Mouse (Mus musculus) midbrain, embryonic 14.5 days (tissue): ENCODE results near the gene Grin3b. TPM values are rescaled to one million over a fixed set of nuclear protein-coding genes. Genes with fewer than 3 reads are reported as not detected.
A peak's percentile ranks its signal among the peaks of the same experiment; 100 is the strongest.

Experiments used
- ATAC-seq: fragments of 200-750 bp; cut with Nextera tagmentation; 2 replicates; pipeline ENCODE4 v1.8.0; 2017; ENCODE audit warnings: moderate number of reproducible peaks, moderate library complexity; ENCODE audit not compliant: low FRiP score, low TSS enrichment
- DNase-seq: peaks from one replicate; pipeline ENCODE4 v3.0.0-alpha.2; 2015
- H3K27ac ChIP-seq: fragments of 300-500 bp; sonication (generic); replicated peaks from 2 replicates; pipeline ENCODE4 v1.5.1; 2014; ENCODE audit warnings: mild to moderate bottlenecking, low read depth, low read length, moderate library complexity
- H3K27me3 ChIP-seq: fragments of 300-500 bp; sonication (generic); 2 replicates; pipeline ENCODE4 v1.6.1; 2014; ENCODE audit warnings: low read length, control low read depth, mixed read lengths; ENCODE audit not compliant: control insufficient read depth, insufficient read depth
- H3K36me3 ChIP-seq: fragments of 300-500 bp; sonication (generic); 2 replicates; pipeline ENCODE4 v1.6.1; 2014; ENCODE audit warnings: low read length, control low read depth; ENCODE audit not compliant: control insufficient read depth, insufficient read depth
- H3K4me1 ChIP-seq: fragments of 300-500 bp; sonication (generic); 2 replicates; pipeline ENCODE4 v1.6.1; 2014; ENCODE audit warnings: mild to moderate bottlenecking, antibody characterized with exemption, low read length, control low read depth; ENCODE audit not compliant: control insufficient read depth, insufficient read depth
- H3K4me2 ChIP-seq: fragments of 300-500 bp; sonication (generic); 2 replicates; pipeline ENCODE4 v1.6.1; 2014; ENCODE audit warnings: mild to moderate bottlenecking, low read length, moderate library complexity
- H3K4me3 ChIP-seq: fragments of 300-500 bp; sonication (generic); replicated peaks from 2 replicates; pipeline ENCODE4 v1.5.1; 2014; ENCODE audit warnings: low read depth, low read length
- H3K9ac ChIP-seq: fragments of 300-500 bp; sonication (generic); replicated peaks from 2 replicates; pipeline ENCODE4 v1.6.1; 2014; ENCODE audit warnings: mild to moderate bottlenecking, low read length, moderate library complexity
- H3K9me3 ChIP-seq: fragments of 300-500 bp; sonication (generic); 2 replicates; pipeline ENCODE4 v1.6.1; 2016; ENCODE audit warnings: low read length, control low read depth, mixed read lengths; ENCODE audit not compliant: control insufficient read depth
- WGBS: fragments of 180-500 bp; shearing (Covaris S2); extraction: QIAGEN DNeasy Blood & Tissue Kit; methylation state at CpG from one replicate; pipeline ENCODE4 v1.1.7; 2014; 5-methylcytosine and 5-hydroxymethylcytosine counted together
- polyA plus RNA-seq: library from polyadenylated mRNA; unstranded; fragments of >200 nt; fragmentation: Nextera tagmentation; extraction: Ambion mirVana; gene quantifications from 2 replicates; pipeline ENCODE4 v1.2.1, GENCODE M21; 2014

Grin3b gene
- polyA plus RNA-seq, 1 experiment from 2014 or later, result 0.39 TPM

DNA sequence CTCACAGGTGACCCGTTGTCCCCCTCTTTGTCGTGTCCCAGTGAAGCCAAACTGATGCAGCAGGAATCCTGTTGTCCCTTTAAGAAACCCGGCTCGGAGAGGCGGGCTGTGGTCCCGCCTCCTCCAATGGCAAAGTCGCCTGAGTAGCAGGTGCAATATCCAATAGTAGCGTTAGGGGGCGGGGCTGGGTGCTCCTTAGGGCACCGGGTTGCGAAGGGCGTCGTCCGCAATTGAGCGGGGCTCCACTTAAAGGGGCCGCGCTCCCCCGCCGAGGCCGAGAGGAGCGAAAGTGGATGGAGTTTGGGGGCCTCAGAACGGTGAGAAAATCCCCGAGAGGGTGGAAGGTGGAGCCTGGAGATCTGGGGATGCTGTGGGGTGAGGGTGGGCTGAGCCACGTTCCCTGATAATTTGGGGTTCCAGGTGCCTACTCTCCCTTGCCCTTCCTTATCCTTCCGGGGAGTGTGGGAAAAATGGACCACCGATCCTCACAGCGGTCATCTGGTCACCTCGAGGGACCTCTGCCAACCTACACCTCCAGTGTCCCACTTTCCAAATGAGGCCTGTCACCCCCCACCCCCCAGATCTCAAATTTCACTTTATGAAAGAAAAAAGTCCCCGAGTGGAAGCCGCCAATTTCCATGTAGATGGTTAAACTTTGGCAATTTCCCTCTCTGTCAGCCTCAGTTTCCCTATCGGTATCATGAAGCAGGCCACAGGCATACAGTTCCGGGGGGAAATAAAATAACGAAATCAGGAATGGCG lies 25.9 kb downstream of the Grin3b start, which contains the start of gene Abca7:
Gene Abca7, plus strand, starts transcription at position 223 of the 762 bp plus-strand sequence.
- DNase-seq (peak; percentile 99), ATAC-seq (peak; percentile 89)
- H3K9me3 ChIP-seq, result peaks cover 3% of the 10 kb centered on the region; the same call in 1 of the 2 replicates
- no peaks in the 10 kb centered on the region for H3K36me3 ChIP-seq
- H3K4me2 ChIP-seq, result peak within 1 kb of the TSS; percentile 71
- peak within 1 kb of the TSS; percentile 39 for H3K4me3 ChIP-seq
- H3K27ac ChIP-seq, result peak within 1 kb of the TSS; percentile 61
- under 1% methylated on average over 34 of the region's 34 CpGs for WGBS
- peak within 1 kb of the TSS; percentile 47 for H3K9ac ChIP-seq
- peaks cover 13% of the 10 kb centered on the region; the same call in 1 of the 2 replicates for H3K27me3 ChIP-seq
- peaks cover 12% of the 10 kb centered on the region for H3K4me1 ChIP-seq

DNA sequence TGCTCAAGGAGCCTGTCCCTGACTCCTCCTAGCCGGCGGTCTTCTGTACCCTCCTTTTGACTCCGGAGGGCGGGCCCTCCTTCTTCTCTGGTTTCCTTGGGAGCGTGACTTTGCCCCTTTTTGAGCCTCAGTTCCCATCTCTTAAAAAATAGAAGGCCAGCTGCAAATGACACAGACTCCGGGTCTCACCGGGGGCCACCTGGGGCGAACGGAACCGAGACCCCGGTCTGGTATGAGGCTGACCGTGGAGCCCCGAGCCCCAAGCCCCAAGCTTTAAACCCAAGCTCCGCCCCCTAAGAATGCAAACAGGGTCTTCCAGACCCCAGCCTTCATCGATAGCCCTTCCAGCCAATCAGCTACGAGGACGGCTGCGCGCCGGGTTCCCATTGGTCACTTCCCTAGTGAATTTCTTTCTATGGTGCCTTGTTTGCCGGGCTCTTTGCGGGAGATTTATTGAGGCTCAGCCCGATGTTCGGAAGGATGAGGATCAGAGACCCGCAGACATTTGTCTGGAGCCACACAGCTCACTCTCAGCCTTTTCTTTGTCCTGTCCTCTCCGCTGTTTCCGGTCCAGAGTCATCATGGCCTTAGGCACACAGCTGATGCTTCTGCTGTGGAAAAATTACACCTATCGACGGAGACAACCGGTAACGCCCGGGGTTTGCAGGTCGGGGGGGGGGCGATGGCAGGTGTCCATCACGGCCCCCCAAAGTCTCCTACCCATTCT lies 26.7 kb downstream of the Grin3b start:
- Histone ChIP-seq H3K9me3 (no peaks in the 10 kb centered on the region), H3K27ac (peak overlapping the region; percentile 61), H3K4me2 (peak overlapping the region; percentile 71), H3K27me3 (peaks cover 16% of the 10 kb centered on the region), H3K4me3 (peak overlapping the region; percentile 39), H3K9ac (peak overlapping the region; percentile 47), H3K4me1 (peaks cover 12% of the 10 kb centered on the region), H3K36me3 (no peaks in the 10 kb centered on the region)
- DNase-seq (peak; percentile 93), ATAC-seq (peak; percentile 78)
- under 1% methylated on average over 35 of the region's 35 CpGs for WGBS

DNA sequence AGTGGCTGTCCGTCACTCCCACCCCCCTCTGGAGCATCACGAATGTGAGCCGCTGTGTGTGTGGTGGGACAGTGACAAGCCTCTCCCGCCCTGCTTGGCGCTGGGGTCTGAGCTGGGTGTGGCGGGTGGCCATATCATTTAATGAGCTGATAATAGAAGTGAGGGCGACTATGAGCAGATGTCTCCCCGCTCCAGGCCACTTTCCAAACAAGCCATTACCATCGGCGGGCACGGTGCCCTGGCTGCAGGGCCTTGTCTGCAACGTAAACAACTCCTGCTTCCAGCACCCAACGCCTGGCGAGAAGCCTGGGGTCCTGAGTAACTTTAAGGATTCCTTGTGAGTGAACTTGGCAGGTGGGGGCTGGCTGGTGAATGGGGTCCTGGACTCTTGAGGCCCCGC lies 27.3 kb downstream of the Grin3b start:
- Histone ChIP-seq H3K27me3 (peaks cover 16% of the 10 kb centered on the region), H3K4me1 (peaks cover 12% of the 10 kb centered on the region), H3K4me3 (peak overlapping the region; percentile 39), H3K36me3 (no peaks in the 10 kb centered on the region), H3K9me3 (no peaks in the 10 kb centered on the region), H3K9ac (peak overlapping the region; percentile 45), H3K27ac (peak overlapping the region; percentile 57; the same call in 1 of the 2 replicates), H3K4me2 (peak overlapping the region; percentile 71)
- ATAC-seq (peak; percentile 3; the same call in 1 of the 2 replicates), DNase-seq (peak; percentile 57)
- 4% methylated on average over 15 of the region's 15 CpGs for WGBS

DNA sequence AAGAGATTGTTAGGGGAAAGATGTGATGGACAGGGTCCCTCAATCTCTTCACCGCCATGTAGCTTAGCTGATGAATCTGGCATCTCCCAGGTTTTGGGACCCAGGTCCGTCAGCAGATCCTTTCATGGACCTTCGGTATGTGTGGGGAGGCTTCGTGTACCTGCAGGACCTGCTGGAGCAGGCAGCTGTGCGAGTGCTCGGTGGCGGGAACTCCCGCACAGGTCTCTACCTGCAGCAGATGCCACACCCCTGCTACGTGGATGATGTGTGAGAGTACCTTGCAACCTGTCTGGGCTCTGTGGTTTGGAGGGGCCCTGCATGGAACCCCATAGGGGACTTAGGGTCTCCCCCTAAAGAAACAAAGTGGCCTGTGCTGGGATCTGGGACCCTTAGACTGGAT lies 31.4 kb downstream of the Grin3b start:
- peaks cover 9% of the 10 kb centered on the region for H3K4me1 ChIP-seq
- WGBS, result 79% methylated on average over 9 of the region's 9 CpGs
- no peak overlapping the region for H3K27ac ChIP-seq
- no peak overlapping the region for H3K4me3 ChIP-seq
- ATAC-seq (no peak), DNase-seq (no peak)
- H3K9ac ChIP-seq, result no peak overlapping the region; the same call in 1 of the 2 replicates
- H3K4me2 ChIP-seq, result no peak overlapping the region
- H3K27me3 ChIP-seq, result peaks cover 16% of the 10 kb centered on the region
- H3K9me3 ChIP-seq, result no peaks in the 10 kb centered on the region
- no peaks in the 10 kb centered on the region for H3K36me3 ChIP-seq

DNA sequence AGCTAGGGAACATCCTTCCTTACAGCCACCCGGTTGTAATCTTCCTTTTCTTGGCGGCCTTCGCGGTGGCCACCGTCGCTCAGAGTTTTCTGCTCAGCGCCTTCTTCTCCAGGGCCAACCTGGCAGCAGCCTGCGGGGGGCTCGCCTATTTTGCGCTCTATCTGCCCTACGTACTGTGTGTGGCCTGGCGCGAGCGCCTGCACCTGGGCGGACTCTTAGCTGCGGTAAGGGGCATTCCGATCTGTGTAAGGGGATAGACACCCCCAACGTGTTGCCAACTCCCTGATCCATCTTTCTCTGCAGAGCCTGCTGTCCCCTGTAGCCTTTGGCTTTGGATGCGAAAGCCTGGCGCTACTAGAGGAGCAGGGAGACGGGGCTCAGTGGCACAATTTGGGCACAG lies 32.3 kb downstream of the Grin3b start:
- peaks cover 16% of the 10 kb centered on the region for H3K27me3 ChIP-seq
- no peak for DNase-seq
- no peaks in the 10 kb centered on the region for H3K36me3 ChIP-seq
- no peak overlapping the region for H3K4me2 ChIP-seq
- no peaks in the 10 kb centered on the region for H3K9me3 ChIP-seq
- H3K9ac ChIP-seq, result no peak overlapping the region
- no peak overlapping the region for H3K4me3 ChIP-seq
- no peak overlapping the region for H3K27ac ChIP-seq
- ATAC-seq, result no peak
- 26% methylated on average over 21 of the region's 21 CpGs for WGBS
- H3K4me1 ChIP-seq, result peaks cover 3% of the 10 kb centered on the region; the same call in 1 of the 2 replicates

DNA sequence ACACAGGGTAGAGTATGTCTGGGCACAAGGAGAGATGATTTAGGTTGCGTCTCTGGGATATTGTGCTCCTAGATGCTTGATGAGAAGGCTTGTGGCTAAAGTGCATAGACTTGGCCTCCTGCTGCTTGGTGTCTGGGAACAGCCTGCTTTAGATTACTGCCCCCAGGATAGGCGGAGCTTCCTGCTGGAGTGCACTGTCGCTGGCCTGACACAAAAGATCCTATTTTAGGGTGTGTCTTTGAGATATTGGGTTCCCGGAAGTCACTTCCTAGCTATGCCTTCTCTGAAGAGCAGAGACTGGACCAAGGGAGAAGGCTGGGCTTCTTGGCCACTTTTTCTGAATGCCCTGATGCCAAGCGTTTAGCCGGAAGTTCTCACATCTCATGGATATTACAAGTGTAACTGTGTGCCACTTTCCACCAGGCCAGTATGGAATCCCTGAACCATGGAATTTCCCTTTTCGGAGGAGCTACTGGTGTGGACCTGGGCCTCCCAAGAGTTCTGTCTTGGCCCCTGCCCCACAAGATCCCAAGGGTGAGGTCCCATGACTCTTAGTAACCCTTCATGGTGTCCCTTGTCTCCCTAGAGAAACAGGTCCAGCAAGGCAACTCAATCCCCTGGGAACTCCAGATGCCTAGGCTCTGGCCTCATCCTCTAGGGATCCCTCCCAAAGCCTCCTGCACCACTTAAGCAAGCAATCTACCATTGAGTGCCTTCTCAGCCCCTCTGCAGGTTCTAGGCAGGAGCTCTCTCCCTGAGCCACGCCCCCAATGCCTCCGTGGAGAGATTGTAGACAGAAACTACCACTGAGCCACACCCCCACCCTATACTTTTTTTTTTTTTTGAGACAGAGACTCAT lies 33.1 kb downstream of the Grin3b start:
- no peaks in the 10 kb centered on the region for H3K9me3 ChIP-seq
- peaks cover 10% of the 10 kb centered on the region; the same call in 1 of the 2 replicates for H3K27me3 ChIP-seq
- H3K9ac ChIP-seq, result no peak overlapping the region
- H3K27ac ChIP-seq, result no peak overlapping the region
- H3K4me2 ChIP-seq, result no peak overlapping the region
- DNase-seq (no peak), ATAC-seq (no peak)
- no peak overlapping the region for H3K4me3 ChIP-seq
- no peaks in the 10 kb centered on the region for H3K4me1 ChIP-seq
- 62% methylated on average over 9 of the region's 9 CpGs for WGBS
- H3K36me3 ChIP-seq, result 0 out of 2 replicates have a peak, but pooled peaks cover 3% of the 10 kb centered on the region

DNA sequence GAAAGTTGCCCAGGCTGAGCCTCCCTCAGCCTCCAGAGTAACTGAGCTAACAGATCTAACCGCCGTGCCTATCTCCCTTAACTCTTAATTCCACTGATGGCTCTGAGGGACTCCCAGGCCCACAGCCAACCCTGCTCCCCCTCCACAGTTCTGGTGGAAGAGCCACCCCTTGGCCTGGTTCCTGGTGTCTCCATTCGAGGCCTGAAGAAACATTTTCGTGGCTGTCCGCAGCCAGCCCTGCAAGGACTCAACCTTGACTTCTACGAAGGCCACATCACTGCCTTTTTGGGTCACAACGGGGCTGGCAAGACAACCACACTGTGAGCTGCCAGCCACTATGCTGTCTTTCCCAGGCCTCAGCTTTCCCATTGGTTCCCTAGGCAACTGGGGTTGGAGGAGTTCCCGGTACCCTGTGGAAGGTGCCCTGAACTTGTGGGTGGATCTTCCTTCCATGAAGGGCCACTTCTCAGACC lies 33.8 kb downstream of the Grin3b start:
- no peak for ATAC-seq
- peaks cover 8% of the 10 kb centered on the region; the same call in 1 of the 2 replicates for H3K36me3 ChIP-seq
- H3K9me3 ChIP-seq, result no peaks in the 10 kb centered on the region
- peaks cover 8% of the 10 kb centered on the region; the same call in 1 of the 2 replicates for H3K27me3 ChIP-seq
- no peak for DNase-seq
- H3K4me1 ChIP-seq, result no peaks in the 10 kb centered on the region
- no peak overlapping the region for H3K27ac ChIP-seq
- 90% methylated on average over 8 of the region's 8 CpGs for WGBS
- H3K4me2 ChIP-seq, result no peak overlapping the region
- no peak overlapping the region for H3K9ac ChIP-seq
- H3K4me3 ChIP-seq, result no peak overlapping the region

DNA sequence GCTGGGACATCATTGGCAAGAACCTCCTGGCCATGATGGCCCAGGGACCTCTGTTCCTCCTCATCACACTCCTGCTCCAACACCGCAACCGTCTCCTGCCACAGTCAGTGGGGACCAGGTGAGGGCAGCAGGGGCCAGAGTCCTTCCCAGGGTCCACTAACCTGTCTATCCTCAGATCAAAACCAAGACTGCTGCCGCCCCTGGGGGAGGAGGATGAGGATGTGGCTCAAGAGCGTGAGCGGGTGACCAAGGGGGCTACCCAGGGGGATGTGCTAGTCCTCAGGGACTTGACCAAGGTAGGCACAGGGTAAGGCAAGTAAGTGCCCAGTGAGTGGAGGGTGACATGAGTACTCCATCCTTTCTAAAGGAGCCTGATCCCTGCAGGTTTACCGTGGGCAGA lies 41.2 kb downstream of the Grin3b start:
- no peak overlapping the region for H3K4me2 ChIP-seq
- peaks cover 20% of the 10 kb centered on the region for H3K9me3 ChIP-seq
- no peak overlapping the region for H3K9ac ChIP-seq
- peaks cover 21% of the 10 kb centered on the region for H3K36me3 ChIP-seq
- no peak overlapping the region for H3K27ac ChIP-seq
- H3K4me3 ChIP-seq, result no peak overlapping the region
- H3K4me1 ChIP-seq, result no peaks in the 10 kb centered on the region
- ATAC-seq (no peak), DNase-seq (no peak)
- 86% methylated on average over 6 of the region's 6 CpGs for WGBS
- peaks cover 30% of the 10 kb centered on the region for H3K27me3 ChIP-seq
